Mouse (Mus musculus) heart, postnatal 0 days (tissue): ENCODE results near the gene Cnst. TPM values are rescaled to one million over a fixed set of nuclear protein-coding genes. Genes with fewer than 3 reads are reported as not detected.
A peak's percentile ranks its signal among the peaks of the same experiment; 100 is the strongest.

ENCODE experiments used
- ATAC-seq: fragments of 200-750 bp; cut with Nextera tagmentation; 2 replicates; pipeline ENCODE4 v1.8.0; 2017; ENCODE audit warnings: low read depth, moderate number of reproducible peaks, moderate library complexity; ENCODE audit not compliant: insufficient read depth
- DNase-seq: peaks from one replicate; pipeline ENCODE4 v3.0.0-alpha.2; 2016; ENCODE audit warnings: low spot score
- H3K27ac ChIP-seq: fragments of 300-500 bp; sonication (generic); 2 replicates; pipeline ENCODE4 v1.5.1; 2014; ENCODE audit warnings: low read depth, mild to moderate bottlenecking
- H3K27me3 ChIP-seq: fragments of 300-500 bp; sonication (generic); 2 replicates; pipeline ENCODE4 v1.6.1; 2014; ENCODE audit warnings: low read length, mixed read lengths; ENCODE audit not compliant: control insufficient read depth, insufficient read depth
- H3K36me3 ChIP-seq: fragments of 300-500 bp; sonication (generic); replicated peaks from 2 replicates; pipeline ENCODE4 v1.6.1; 2014; ENCODE audit warnings: low read length, mixed read lengths; ENCODE audit not compliant: control insufficient read depth, insufficient read depth
- H3K4me1 ChIP-seq: fragments of 300-500 bp; sonication (generic); 2 replicates; pipeline ENCODE4 v1.6.1; 2014; ENCODE audit warnings: antibody characterized with exemption; ENCODE audit not compliant: control insufficient read depth, insufficient read depth
- H3K4me2 ChIP-seq: fragments of 300-500 bp; sonication (generic); 2 replicates; pipeline ENCODE4 v1.6.1; 2014; ENCODE audit warnings: low read depth, mild to moderate bottlenecking, low read length, moderate library complexity
- H3K4me3 ChIP-seq: fragments of 300-500 bp; sonication (generic); 2 replicates; pipeline ENCODE4 v1.5.1; 2014; ENCODE audit warnings: low read depth, low read length
- H3K9ac ChIP-seq: fragments of 300-500 bp; sonication (generic); replicated peaks from 2 replicates; pipeline ENCODE4 v1.6.1; 2014; ENCODE audit warnings: low read depth, low read length, mixed read lengths
- H3K9me3 ChIP-seq: fragments of 300-500 bp; sonication (generic); replicated peaks from 2 replicates; pipeline ENCODE4 v1.6.1; 2016; ENCODE audit warnings: low read length; ENCODE audit not compliant: control insufficient read depth
- CTCF ChIP-seq: IDR thresholded peaks from 2 replicates; pipeline ENCODE4 v1.5.1; 2016; ENCODE audit warnings: antibody characterized with exemption, control low read depth, low read depth
- EP300 ChIP-seq: IDR thresholded peaks from 2 replicates; pipeline ENCODE4 v1.6.1; 2016; ENCODE audit warnings: antibody characterized with exemption, low read depth
- WGBS: fragments of 180-500 bp; shearing (Covaris S2); extraction: QIAGEN DNeasy Blood & Tissue Kit; methylation state at CpG from one replicate; pipeline ENCODE4 v1.1.7; 2014; 5-methylcytosine and 5-hydroxymethylcytosine counted together
- polyA plus RNA-seq: library from polyadenylated mRNA; unstranded; fragments of >200 nt; fragmentation: Nextera tagmentation; extraction: Ambion mirVana; gene quantifications from 2 replicates; pipeline ENCODE4 v1.2.1, GENCODE M21; 2015
- total RNA-seq: library from RNA; depleted of rRNA; stranded (reverse); fragments of >200 nt; gene quantifications from 2 replicates; pipeline ENCODE4 v1.2.3, GENCODE M21; 2014; ENCODE audit warnings: low replicate concordance

The Cnst gene
- total and polyA plus RNA-seq, 2 experiments from 2014 or later: 21.4 to 21.5 TPM

- Histone ChIP-seq H3K4me3 (no peak overlapping the region), H3K36me3 (peaks cover under 1% of the 10 kb centered on the region; the same call in 1 of the 2 replicates), H3K4me2 (no peak overlapping the region), H3K9me3 (no peaks in the 10 kb centered on the region), H3K4me1 (peaks cover 57% of the 10 kb centered on the region), H3K9ac (no peak overlapping the region), H3K27me3 (no peaks in the 10 kb centered on the region), H3K27ac (peak overlapping the region; percentile 11; the same call in 1 of the 2 replicates)
- DNase-seq (no peak), ATAC-seq (no peak)
- no peak for TF ChIP-seq EP300
- no peak for TF ChIP-seq CTCF
- 90% methylated on average over 9 of the region's 9 CpGs for WGBS
These were observed 39.5 kb downstream of the Cnst start for GRCm38 (mm10) chr1:179585646-179586045.

- Histone ChIP-seq H3K4me1 (peaks cover 54% of the 10 kb centered on the region), H3K36me3 (no peaks in the 10 kb centered on the region), H3K9me3 (no peaks in the 10 kb centered on the region), H3K9ac (no peak overlapping the region), H3K27ac (no peak overlapping the region), H3K27me3 (no peaks in the 10 kb centered on the region), H3K4me2 (no peak overlapping the region), H3K4me3 (no peak overlapping the region)
- TF ChIP-seq EP300 (no peak), CTCF (no peak)
- 67% methylated on average over 3 of the region's 3 CpGs for WGBS
- no peak for DNase-seq
- ATAC-seq: no peak
These were observed 40.4 kb downstream of the Cnst start for GRCm38 (mm10) chr1:179586430-179587095.

- peaks cover 7% of the 10 kb centered on the region for H3K36me3 ChIP-seq
- H3K9ac ChIP-seq: 0 out of 2 replicates have a peak overlapping the region, but pooled peaks have one; percentile 11
- no peak for TF ChIP-seq CTCF
- no peak for TF ChIP-seq EP300
- no peak overlapping the region for H3K4me3 ChIP-seq
- DNase-seq: no peak
- WGBS: 46% methylated on average over 4 of the region's 4 CpGs
- H3K9me3 ChIP-seq: no peaks in the 10 kb centered on the region
- no peak; the same call in 1 of the 2 replicates for ATAC-seq
- peaks cover 46% of the 10 kb centered on the region for H3K4me1 ChIP-seq
- peak overlapping the region; percentile 34; the same call in 1 of the 2 replicates for H3K4me2 ChIP-seq
- no peaks in the 10 kb centered on the region for H3K27me3 ChIP-seq
- peak overlapping the region; percentile 79 for H3K27ac ChIP-seq
These were observed 42.1 kb downstream of the Cnst start for GRCm38 (mm10) chr1:179588230-179588629.

GRCm38 (mm10) chr1:179591639-179592038, 45.5 kb downstream of the Cnst start:
- Histone ChIP-seq H3K27ac (no peak overlapping the region), H3K4me1 (peaks cover 22% of the 10 kb centered on the region), H3K4me2 (no peak overlapping the region), H3K4me3 (no peak overlapping the region), H3K36me3 (peaks cover 15% of the 10 kb centered on the region), H3K9me3 (no peaks in the 10 kb centered on the region), H3K9ac (no peak overlapping the region), H3K27me3 (no peaks in the 10 kb centered on the region)
- no peak for ATAC-seq
- no peak for TF ChIP-seq CTCF
- no peak for TF ChIP-seq EP300
- 57% methylated on average over 12 of the region's 12 CpGs for WGBS
- no peak for DNase-seq

- H3K36me3 ChIP-seq: peaks cover 15% of the 10 kb centered on the region
- WGBS: 95% methylated on average over 2 of the region's 2 CpGs
- peaks cover 17% of the 10 kb centered on the region for H3K4me1 ChIP-seq
- DNase-seq (no peak), ATAC-seq (no peak)
- TF ChIP-seq EP300 (no peak), CTCF (no peak)
- H3K4me3 ChIP-seq: no peak overlapping the region
- no peaks in the 10 kb centered on the region for H3K9me3 ChIP-seq
- no peak overlapping the region for H3K27ac ChIP-seq
- H3K4me2 ChIP-seq: no peak overlapping the region
- no peaks in the 10 kb centered on the region for H3K27me3 ChIP-seq
- no peak overlapping the region for H3K9ac ChIP-seq
These were observed 46.0 kb downstream of the Cnst start for GRCm38 (mm10) chr1:179592143-179592542.

- Histone ChIP-seq H3K27ac (no peak overlapping the region), H3K27me3 (no peaks in the 10 kb centered on the region), H3K9me3 (no peaks in the 10 kb centered on the region), H3K4me1 (peaks cover 10% of the 10 kb centered on the region), H3K9ac (no peak overlapping the region), H3K36me3 (peaks cover 15% of the 10 kb centered on the region), H3K4me2 (no peak overlapping the region), H3K4me3 (no peak overlapping the region)
- no peak for TF ChIP-seq EP300
- peak; percentile 45 for TF ChIP-seq CTCF
- no peak for DNase-seq
- no peak for ATAC-seq
- WGBS: 78% methylated on average over 7 of the region's 7 CpGs
These were observed 46.8 kb downstream of the Cnst start for GRCm38 (mm10) chr1:179592972-179593371.
